Mouse (Mus musculus): ENCODE results near the gene Fndc5. TPM values are rescaled to one million over a fixed set of nuclear protein-coding genes. Genes with fewer than 3 reads are reported as not detected.

Gene Fndc5
- polyA plus RNA-seq, 1 experiment from 2014 or later, result 5.3 TPM

GRCm38 (mm10) chr4:129188041-129188659 is 51.4 kb downstream of the Fndc5 start:
- Histone ChIP-seq H3K27ac (ENCODE audit: low read depth, low read length) (no peak overlapping the region), H3K36me3 (ENCODE audit: control insufficient read depth, insufficient read depth, low read length) (no peaks in the 10 kb centered on the region), H3K4me3 (ENCODE audit: low read depth, low read length) (peak overlapping the region; percentile 92), H3K4me1 (ENCODE audit: control insufficient read depth, insufficient read depth, low read length) (peaks cover 19% of the 10 kb centered on the region), H3K27me3 (ENCODE audit: control insufficient read depth, insufficient read depth, low read length) (no peaks in the 10 kb centered on the region), H3K4me2 (peak overlapping the region; percentile 77), H3K9ac (ENCODE audit: low read depth, low read length) (peak overlapping the region; percentile 88), H3K9me3 (replicated peaks; ENCODE audit: control insufficient read depth, low read length) (no peaks in the 10 kb centered on the region)
- WGBS (ENCODE audit: insufficient replicate concordance), result 47% methylated on average over 5 of the region's 5 CpGs
- ATAC-seq (replicated peaks; ENCODE audit: insufficient number of reproducible peaks, low FRiP score, low TSS enrichment), result no peak

- Histone ChIP-seq H3K9ac (ENCODE audit: low read depth, low read length) (peak overlapping the region; percentile 88), H3K4me2 (peak overlapping the region; percentile 77), H3K27me3 (ENCODE audit: control insufficient read depth, insufficient read depth, low read length) (no peaks in the 10 kb centered on the region), H3K9me3 (replicated peaks; ENCODE audit: control insufficient read depth, low read length) (no peaks in the 10 kb centered on the region), H3K27ac (ENCODE audit: low read depth, low read length) (peak overlapping the region; percentile 95), H3K36me3 (ENCODE audit: control insufficient read depth, insufficient read depth, low read length) (no peaks in the 10 kb centered on the region), H3K4me1 (ENCODE audit: control insufficient read depth, insufficient read depth, low read length) (peaks cover 19% of the 10 kb centered on the region), H3K4me3 (ENCODE audit: low read depth, low read length) (peak overlapping the region; percentile 92)
- peak; percentile 24 for ATAC-seq (replicated peaks; ENCODE audit: insufficient number of reproducible peaks, low FRiP score, low TSS enrichment)
- under 1% methylated on average over 45 of the region's 74 CpGs for WGBS (ENCODE audit: insufficient replicate concordance)
Observed at GRCm38 (mm10) chr4:129188803-129189541, 52.2 kb downstream of the Fndc5 start.

GRCm38 (mm10) chr4:129189542-129190519 is 53.0 kb downstream of the Fndc5 start, which contains the start of the genes S100pbp and Yars:
S100pbp (minus strand) TSS chr4:129189727.
Yars (plus strand) TSS chr4:129189760.
- H3K27ac ChIP-seq (ENCODE audit: low read depth, low read length), result peak within 1 kb of the TSS; percentile 95
- H3K36me3 ChIP-seq (ENCODE audit: control insufficient read depth, insufficient read depth, low read length), result no peaks in the 10 kb centered on the region
- no peaks in the 10 kb centered on the region for H3K27me3 ChIP-seq (ENCODE audit: control insufficient read depth, insufficient read depth, low read length)
- peak within 1 kb of the TSS; percentile 77 for H3K4me2 ChIP-seq
- under 1% methylated on average over 58 of the region's 58 CpGs for WGBS (ENCODE audit: insufficient replicate concordance)
- peak within 1 kb of the TSS; percentile 92 for H3K4me3 ChIP-seq (ENCODE audit: low read depth, low read length)
- H3K9ac ChIP-seq (ENCODE audit: low read depth, low read length), result peak within 1 kb of the TSS; percentile 88
- no peaks in the 10 kb centered on the region for H3K9me3 ChIP-seq (replicated peaks; ENCODE audit: control insufficient read depth, low read length)
- peaks cover 19% of the 10 kb centered on the region for H3K4me1 ChIP-seq (ENCODE audit: control insufficient read depth, insufficient read depth, low read length)
- peak; percentile 88 for ATAC-seq (replicated peaks; ENCODE audit: insufficient number of reproducible peaks, low FRiP score, low TSS enrichment)

- H3K36me3 ChIP-seq (ENCODE audit: control insufficient read depth, insufficient read depth, low read length), result peaks cover 2% of the 10 kb centered on the region; the same call in 1 of the 2 replicates
Observed at GRCm38 (mm10) chr4:129190538-129190937, 53.7 kb downstream of the Fndc5 start.

GRCm38 (mm10) chr4:129191691-129192090 is 54.9 kb downstream of the Fndc5 start:
- 76% methylated on average over 5 of the region's 5 CpGs for WGBS (ENCODE audit: insufficient replicate concordance)
- Histone ChIP-seq H3K4me1 (ENCODE audit: control insufficient read depth, insufficient read depth, low read length) (peaks cover 19% of the 10 kb centered on the region), H3K36me3 (ENCODE audit: control insufficient read depth, insufficient read depth, low read length) (peaks cover 2% of the 10 kb centered on the region; the same call in 1 of the 2 replicates), H3K27ac (ENCODE audit: low read depth, low read length) (no peak overlapping the region), H3K9me3 (replicated peaks; ENCODE audit: control insufficient read depth, low read length) (no peaks in the 10 kb centered on the region), H3K4me3 (ENCODE audit: low read depth, low read length) (no peak overlapping the region), H3K9ac (ENCODE audit: low read depth, low read length) (0 out of 2 replicates have a peak overlapping the region, but pooled peaks have one; percentile 16), H3K27me3 (ENCODE audit: control insufficient read depth, insufficient read depth, low read length) (no peaks in the 10 kb centered on the region), H3K4me2 (no peak overlapping the region)
- ATAC-seq (replicated peaks; ENCODE audit: insufficient number of reproducible peaks, low FRiP score, low TSS enrichment), result no peak

More at GRCm38 (mm10) chr4:129190538-129190937, 53.7 kb downstream of the Fndc5 start:
- H3K9me3 ChIP-seq (replicated peaks; ENCODE audit: control insufficient read depth, low read length), result no peaks in the 10 kb centered on the region
- H3K4me3 ChIP-seq (ENCODE audit: low read depth, low read length), result peak overlapping the region; percentile 92
- peaks cover 19% of the 10 kb centered on the region for H3K4me1 ChIP-seq (ENCODE audit: control insufficient read depth, insufficient read depth, low read length)
- H3K27me3 ChIP-seq (ENCODE audit: control insufficient read depth, insufficient read depth, low read length), result no peaks in the 10 kb centered on the region
- H3K27ac ChIP-seq (ENCODE audit: low read depth, low read length), result peak overlapping the region; percentile 74; the same call in 1 of the 2 replicates
- 7% methylated on average over 12 of the region's 12 CpGs for WGBS (ENCODE audit: insufficient replicate concordance)
- H3K9ac ChIP-seq (ENCODE audit: low read depth, low read length), result peak overlapping the region; percentile 79
- H3K4me2 ChIP-seq, result peak overlapping the region; percentile 73
- no peak for ATAC-seq (replicated peaks; ENCODE audit: insufficient number of reproducible peaks, low FRiP score, low TSS enrichment)

Other genes with a start within 250 kb of the Fndc5 start
- gene Azin2, start 174.6 kb upstream of the Fndc5 start, polyA plus RNA-seq (2014; fragmentation: Nextera tagmentation; extraction: Ambion mirVana), result 4.1 and 4.6 TPM in 2 replicates
- 139 and 147 TPM in 2 replicates for gene Ak2, start 145.0 kb upstream of the Fndc5 start, polyA plus RNA-seq (2014; fragmentation: Nextera tagmentation; extraction: Ambion mirVana)
- gene Rnf19b, start 78.7 kb upstream of the Fndc5 start, polyA plus RNA-seq (2014; fragmentation: Nextera tagmentation; extraction: Ambion mirVana), result 5.8 and 7.1 TPM in 2 replicates
- 0.30 and 0.66 TPM in 2 replicates for gene Tmem54, start 31.5 kb upstream of the Fndc5 start, polyA plus RNA-seq (2014; fragmentation: Nextera tagmentation; extraction: Ambion mirVana)
- gene Hpca, start 15.0 kb upstream of the Fndc5 start, polyA plus RNA-seq (2014; fragmentation: Nextera tagmentation; extraction: Ambion mirVana), result 1.7 and 2.3 TPM in 2 replicates
- 18.6 and 18.7 TPM in 2 replicates for gene S100pbp, start 52.7 kb downstream of the Fndc5 start, polyA plus RNA-seq (2014; fragmentation: Nextera tagmentation; extraction: Ambion mirVana)
- 54.9 and 55.4 TPM in 2 replicates for gene Yars, start 52.8 kb downstream of the Fndc5 start, polyA plus RNA-seq (2014; fragmentation: Nextera tagmentation; extraction: Ambion mirVana)
- gene C77080, start 124.4 kb downstream of the Fndc5 start, polyA plus RNA-seq (2014; fragmentation: Nextera tagmentation; extraction: Ambion mirVana), result 0.76 and 1.5 TPM in 2 replicates
- 0.56 and 1.2 TPM in 2 replicates for gene Sync, start 150.6 kb downstream of the Fndc5 start, polyA plus RNA-seq (2014; fragmentation: Nextera tagmentation; extraction: Ambion mirVana)
- 319 and 337 TPM in 2 replicates for gene Rbbp4, start 198.4 kb downstream of the Fndc5 start, polyA plus RNA-seq (2014; fragmentation: Nextera tagmentation; extraction: Ambion mirVana)
- gene Zbtb8os, start 198.7 kb downstream of the Fndc5 start, polyA plus RNA-seq (2014; fragmentation: Nextera tagmentation; extraction: Ambion mirVana), result 54.4 and 56.5 TPM in 2 replicates
- 7.7 and 7.9 TPM in 2 replicates for gene Zbtb8a, start 241.1 kb downstream of the Fndc5 start, polyA plus RNA-seq (2014; fragmentation: Nextera tagmentation; extraction: Ambion mirVana)